Mouse (Mus musculus) myocyte (in vitro differentiated cells): ENCODE measurements around the gene Atp5e.

Source experiments
- CEBPB ChIP-seq: IDR thresholded peaks from 2 replicates; pipeline ENCODE4 v1.6.1; 2011; ENCODE audit warnings: mild to moderate bottlenecking, moderate library complexity; ENCODE audit not compliant: poor library complexity, insufficient read depth, severe bottlenecking
- MAX ChIP-seq: IDR thresholded peaks from one replicate; pipeline ENCODE4 v1.6.1; 2011; ENCODE audit warnings: low read depth, mild to moderate bottlenecking, control low read depth
- MYOD1 ChIP-seq, 3 experiments: IDR thresholded peaks; one replicate each; pipeline ENCODE4 v1.6.1; 2011; ENCODE audit warnings: control low read depth in 2 of 3, low read depth in 2 of 3, mild to moderate bottlenecking in 2 of 3, moderate library complexity in 1 of 3; ENCODE audit not compliant: insufficient read length in 2 of 3, control insufficient read depth in 1 of 3
- MYOG ChIP-seq, 3 experiments: IDR thresholded peaks; one replicate each; pipeline ENCODE4 v1.6.1; 2011; ENCODE audit warnings: control low read depth in 2 of 3, low read depth in 2 of 3, mild to moderate bottlenecking in 2 of 3; ENCODE audit not compliant: insufficient read length in 2 of 3, control insufficient read depth in 1 of 3, insufficient read depth in 1 of 3
- POLR2A ChIP-seq: IDR thresholded peaks from one replicate; pipeline ENCODE4 v1.6.1; 2011; ENCODE audit warnings: low read depth, mild to moderate bottlenecking, control low read depth, moderate library complexity; ENCODE audit not compliant: insufficient read length
- POLR2AphosphoS2 ChIP-seq: IDR thresholded peaks from one replicate; pipeline ENCODE4 v1.6.1; 2011; ENCODE audit warnings: low read depth, control low read depth; ENCODE audit not compliant: insufficient read length
- TCF12 ChIP-seq: IDR thresholded peaks from one replicate; pipeline ENCODE4 v1.6.1; 2011; ENCODE audit warnings: mild to moderate bottlenecking, control low read depth; ENCODE audit not compliant: poor library complexity, insufficient read depth, severe bottlenecking

DNA sequence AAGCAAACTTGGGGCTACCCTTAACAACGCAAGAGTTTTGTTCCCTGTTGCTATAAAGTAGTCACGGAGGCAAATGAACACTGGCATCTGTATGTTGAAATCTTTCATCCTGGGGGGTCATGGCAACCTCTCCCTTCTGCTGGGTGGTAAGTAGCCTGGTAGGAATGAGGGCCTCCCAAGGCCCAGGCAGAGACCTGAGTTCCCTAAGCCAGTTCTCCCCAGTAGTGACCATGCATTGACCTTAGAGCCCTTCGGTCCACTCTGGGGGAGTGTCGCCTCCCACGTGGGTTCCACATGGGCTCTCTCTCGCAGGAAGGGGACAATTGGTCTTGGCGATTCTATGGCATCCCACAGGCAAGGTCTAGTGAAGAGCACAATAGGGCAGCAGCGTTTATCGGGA, 23.9 kb downstream of the Atp5e start:
- no peak for TF ChIP-seq MAX
- TF ChIP-seq TCF12 = no peak
- TF ChIP-seq POLR2A = no peak
- TF ChIP-seq MYOG (IDR thresholded peaks at IDR 0.05; ENCODE audit: control insufficient read depth in 1 of 3, insufficient read depth in 1 of 3, insufficient read length in 2 of 3, low read depth in 2 of 3) = no peak
- no peak for TF ChIP-seq MYOD1 (IDR thresholded peaks at IDR 0.05; ENCODE audit: control insufficient read depth in 1 of 3, insufficient read length in 2 of 3, low read depth in 2 of 3)
- no peak for TF ChIP-seq CEBPB
- no peak for TF ChIP-seq POLR2AphosphoS2
